ENCODE assay signal across 14 mouse cellular contexts in genomic region chr3:57673586-57673985, GRCm38 (mm10). TPM values are rescaled to one million over a fixed set of nuclear protein-coding genes. Genes with fewer than 3 reads are reported as not detected.
DNase-seq lines count a peak whose midpoint lies in the region; ATAC-seq and TF ChIP-seq lines count a peak whose summit lies in the region.
"Had no signal": no experiment of that assay in that cellular context is flagged by ENCODE, and none has a peak within 500 bp of the region (broad histone marks: within the 10 kb centered on the region; RNA-seq: fewer than 3 reads in every experiment).

No protein-coding gene starts in this region.

- no peaks in the 10 kb centered on the region for H3K36me3 ChIP-seq in heart, embryonic 12.5 days
- no peaks in the 10 kb centered on the region for H3K36me3 ChIP-seq in midbrain, embryonic 11.5 days (ENCODE audit: control insufficient read depth, insufficient read depth, low read length)
- H3K36me3 ChIP-seq: forebrain, embryonic 15.5 days had no signal

- no peaks in the 10 kb centered on the region for H3K4me1 ChIP-seq in heart, embryonic 12.5 days (replicated peaks)
- H3K4me1 ChIP-seq in midbrain, embryonic 11.5 days (ENCODE audit: control insufficient read depth, insufficient read depth, low read length), result no peaks in the 10 kb centered on the region
- H3K4me1 ChIP-seq: forebrain, embryonic 15.5 days had no signal

- no peak overlapping the region for H3K4me2 ChIP-seq in heart, embryonic 12.5 days
- H3K4me2 ChIP-seq in midbrain, embryonic 11.5 days, result no peak overlapping the region
- H3K4me2 ChIP-seq: forebrain, embryonic 15.5 days; hindbrain, embryonic 14.5 days had no signal

- intact Hi-C loops in left cerebral cortex, adult 2 months (cut with DNase I), result no loop called here

- 78% methylated on average over 4 of the region's 4 CpGs for WGBS in heart, embryonic 12.5 days
- 88% methylated on average over 4 of the region's 4 CpGs for WGBS in midbrain, embryonic 11.5 days

- no peak for ATAC-seq in heart, embryonic 12.5 days (ENCODE audit: insufficient number of reproducible peaks, low FRiP score)
- ATAC-seq in midbrain, embryonic 11.5 days (ENCODE audit: low FRiP score), result no peak
- ATAC-seq: forebrain, embryonic 15.5 days had no signal

- no peaks in the 10 kb centered on the region for H3K27me3 ChIP-seq in heart, embryonic 12.5 days (replicated peaks)
- H3K27me3 ChIP-seq in midbrain, embryonic 11.5 days (ENCODE audit: control insufficient read depth, insufficient read depth, low read length), result no peaks in the 10 kb centered on the region
- H3K27me3 ChIP-seq: forebrain, embryonic 15.5 days had no signal

- H3K9ac ChIP-seq in heart, embryonic 12.5 days, result no peak overlapping the region
- H3K9ac ChIP-seq in midbrain, embryonic 11.5 days (ENCODE audit: low read length), result no peak overlapping the region
- H3K9ac ChIP-seq: forebrain, embryonic 15.5 days; hindbrain, embryonic 14.5 days; liver, embryonic 14.5 days had no signal

- no peak overlapping the region for H3K4me3 ChIP-seq in heart, embryonic 12.5 days
- no peak overlapping the region for H3K4me3 ChIP-seq in midbrain, embryonic 11.5 days (ENCODE audit: low read depth, low read length)
- no peak overlapping the region for H3K4me3 ChIP-seq in left cerebral cortex, adult 2 months
- H3K4me3 ChIP-seq: forebrain, embryonic 15.5 days had no signal

- DNase-seq in heart, adult 11 months, result peak; percentile 93
- peak; percentile 88 for DNase-seq in A20 (ENCODE audit: low read depth, low spot score)
- DNase-seq in lung, adult 18-20 months, result peak; percentile 72 to 76
- DNase-seq in monocyte, adult 2 months (ENCODE audit: low read depth in 1 of 2, low spot score in 2 of 2), result peak; percentile 26 to 53
- no peak for DNase-seq in midbrain, embryonic 11.5 days (ENCODE audit: low spot score, missing footprints)
- DNase-seq in left cerebral cortex, adult 2 months (ENCODE audit: extremely low spot score in 1 of 2, low spot score in 2 of 2), result no peak
- no peak for DNase-seq in thymus, postnatal 4 days
- DNase-seq: gastrocnemius, postnatal 14 days had no signal

- TF ChIP-seq CTCF in left cerebral cortex, adult 2 months (IDR thresholded peaks at IDR 0.05), result no peak

- H3K9me3 ChIP-seq in heart, embryonic 12.5 days (replicated peaks), result no peaks in the 10 kb centered on the region
- no peaks in the 10 kb centered on the region for H3K9me3 ChIP-seq in midbrain, embryonic 11.5 days (ENCODE audit: control insufficient read depth, low read length)
- H3K9me3 ChIP-seq: forebrain, embryonic 15.5 days had no signal

- H3K27ac ChIP-seq in heart, embryonic 12.5 days (ENCODE audit: poor library complexity, severe bottlenecking), result no peak overlapping the region
- no peak overlapping the region for H3K27ac ChIP-seq in midbrain, embryonic 11.5 days (ENCODE audit: low read depth, low read length)
- no peak overlapping the region for H3K27ac ChIP-seq in left cerebral cortex, adult 2 months
- H3K27ac ChIP-seq: forebrain, embryonic 15.5 days; hindbrain, embryonic 14.5 days; kidney, postnatal 0 days; liver, embryonic 14.5 days had no signal

RNA-seq across cellular contexts. Expression of gene Ankub1, which starts 19.0 kb away (rescaled TPM):
- polyA plus RNA-seq in heart, embryonic 12.5 days (2016; fragmentation: Nextera tagmentation; extraction: Ambion mirVana), result 0.06 TPM in 1 of 2 replicates, not detected in the other
- not detected in 2 replicates for polyA plus RNA-seq in midbrain, embryonic 11.5 days (2014; fragmentation: Nextera tagmentation; extraction: Ambion mirVana)
- total RNA-seq in left cerebral cortex, adult 2 months (2021), result 1 to 10 TPM; 1.1 to 1.3 TPM
- total RNA-seq: gastrocnemius, postnatal 14 days had no signal
- polyA plus RNA-seq: forebrain, embryonic 15.5 days; kidney, postnatal 0 days; stomach, embryonic 16.5 days had no signal

RNA-seq across cellular contexts. Expression of gene Commd2, which starts 22.1 kb away (rescaled TPM):
- 50.6 and 51.7 TPM in 2 replicates for polyA plus RNA-seq in heart, embryonic 12.5 days (2016; fragmentation: Nextera tagmentation; extraction: Ambion mirVana)
- 99.9 and 105 TPM in 2 replicates for polyA plus RNA-seq in midbrain, embryonic 11.5 days (2014; fragmentation: Nextera tagmentation; extraction: Ambion mirVana)
- 10 to 100 TPM; 21.8 to 22.9 TPM for total RNA-seq in left cerebral cortex, adult 2 months (2021)

Comparison
In these comparisons a context has a peak if more than half of its experiments do, and no peak if none do; other contexts are left out.
1. DNase-seq: peak in heart, adult 11 months (single experiment), A20 (single experiment), lung, adult 18-20 months (2 of 2) and monocyte, adult 2 months (2 of 2); none in midbrain, embryonic 11.5 days (single experiment), left cerebral cortex, adult 2 months (0 of 2) and thymus, postnatal 4 days (single experiment).